Mouse (Mus musculus) hindbrain, embryonic 10.5 days (tissue): ENCODE measurements around the gene Ctdspl. TPM values are rescaled to one million over a fixed set of nuclear protein-coding genes. Genes with fewer than 3 reads are reported as not detected.
A peak's percentile ranks its signal among the peaks of the same experiment; 100 is the strongest.

ENCODE experiments used
- DNase-seq: peaks from one replicate; pipeline ENCODE4 v3.0.0-alpha.2; 2017; ENCODE audit warnings: low spot score
- H3K27ac ChIP-seq: fragments of 300-500 bp; sonication (generic); 2 replicates; pipeline ENCODE4 v1.5.1; 2016; ENCODE audit warnings: mild to moderate bottlenecking, moderate library complexity
- H3K27me3 ChIP-seq: fragments of 300-500 bp; sonication (generic); 2 replicates; pipeline ENCODE4 v1.6.1; 2016; ENCODE audit warnings: mild to moderate bottlenecking; ENCODE audit not compliant: poor library complexity, insufficient read depth, severe bottlenecking
- H3K36me3 ChIP-seq: fragments of 300-500 bp; sonication (generic); 2 replicates; pipeline ENCODE4 v1.6.1; 2016; ENCODE audit warnings: mild to moderate bottlenecking, moderate library complexity
- H3K4me1 ChIP-seq: fragments of 300-500 bp; sonication (generic); replicated peaks from 2 replicates; pipeline ENCODE4 v1.6.1; 2016; ENCODE audit warnings: mild to moderate bottlenecking
- H3K4me3 ChIP-seq: fragments of 300-500 bp; sonication (generic); 2 replicates; pipeline ENCODE4 v1.5.1; 2016; ENCODE audit warnings: mild to moderate bottlenecking, moderate library complexity
- H3K9me3 ChIP-seq: fragments of 300-500 bp; sonication (generic); 2 replicates; pipeline ENCODE4 v1.6.1; 2016; ENCODE audit warnings: mild to moderate bottlenecking, moderate library complexity
- WGBS: fragments of 180-500 bp; shearing (Covaris S2); methylation state at CpG from one replicate; pipeline ENCODE4 v1.1.7; 2016; 5-methylcytosine and 5-hydroxymethylcytosine counted together
- polyA plus RNA-seq: library from polyadenylated mRNA; unstranded; fragments of >200 nt; fragmentation: Nextera tagmentation; extraction: Ambion mirVana; gene quantifications from 2 replicates; pipeline ENCODE4 v1.2.1, GENCODE M21; 2016

Gene Ctdspl
- polyA plus RNA-seq, 1 experiment from 2014 or later: 6.8 TPM

DNA sequence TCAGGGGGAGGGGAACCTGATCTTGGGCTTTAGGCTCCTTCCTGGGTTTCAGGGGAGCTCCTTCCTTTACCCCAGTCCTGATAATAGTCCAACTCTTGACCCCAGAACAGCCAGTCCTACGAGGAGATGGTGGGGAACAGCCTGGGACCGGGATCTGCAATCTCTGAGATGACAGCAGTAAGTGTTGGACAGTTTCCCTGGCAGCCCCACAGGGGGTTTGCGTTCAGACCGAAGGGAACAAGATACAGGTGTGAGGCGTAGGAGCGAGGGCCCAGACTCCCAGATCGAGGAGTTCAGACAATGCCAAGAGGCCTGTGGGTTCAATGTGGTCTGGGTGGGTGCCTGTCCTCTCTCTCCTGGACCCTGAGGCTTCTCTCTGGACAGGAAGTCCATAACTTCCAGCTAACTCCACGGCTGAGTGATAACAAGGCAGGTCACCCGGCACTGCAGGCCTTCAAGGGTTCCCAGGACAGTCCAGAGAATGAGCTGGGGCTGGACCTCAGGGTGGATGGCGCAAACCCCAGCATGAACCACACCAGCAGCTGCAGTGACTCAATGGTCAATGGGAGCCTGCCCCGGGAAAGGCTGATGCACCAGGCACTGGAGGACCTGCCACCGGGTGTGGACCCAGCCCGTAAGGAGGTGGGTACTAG is 144.0 kb downstream of the Ctdspl start:
- H3K36me3 ChIP-seq: peaks cover 42% of the 10 kb centered on the region
- no peak for DNase-seq
- H3K9me3 ChIP-seq: no peaks in the 10 kb centered on the region
- H3K27me3 ChIP-seq: peaks cover 7% of the 10 kb centered on the region; the same call in 1 of the 2 replicates
- H3K4me1 ChIP-seq: peaks cover 5% of the 10 kb centered on the region; the same call in 1 of the 2 replicates
- H3K27ac ChIP-seq: no peak overlapping the region
- WGBS: 83% methylated on average over 13 of the region's 13 CpGs
- H3K4me3 ChIP-seq: no peak overlapping the region

DNA sequence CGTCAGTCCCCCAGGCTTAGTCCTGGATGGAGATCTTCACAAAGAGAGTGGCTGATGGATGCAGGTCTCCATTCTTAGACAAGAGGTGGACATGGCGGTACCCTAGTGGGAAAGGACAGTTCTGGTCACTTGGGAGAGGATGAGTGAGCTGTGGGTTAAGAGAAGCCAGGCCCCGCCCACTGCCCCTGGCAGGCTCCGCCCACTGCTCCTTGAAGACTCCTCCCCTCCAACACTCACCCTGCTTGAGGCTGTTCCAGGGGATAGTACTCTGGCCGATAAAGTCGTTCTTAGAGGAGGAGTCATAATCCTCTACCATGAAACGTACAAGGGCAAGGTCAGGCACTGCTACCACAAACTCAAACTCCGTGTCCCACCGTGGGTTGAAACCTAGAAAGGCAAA is 145.5 kb downstream of the Ctdspl start:
- no peak overlapping the region for H3K4me3 ChIP-seq
- H3K27me3 ChIP-seq: no peaks in the 10 kb centered on the region
- H3K27ac ChIP-seq: no peak overlapping the region
- WGBS: 80% methylated on average over 9 of the region's 9 CpGs
- H3K4me1 ChIP-seq: peaks cover 11% of the 10 kb centered on the region; the same call in 1 of the 2 replicates
- H3K36me3 ChIP-seq: peaks cover 57% of the 10 kb centered on the region
- no peak for DNase-seq
- no peaks in the 10 kb centered on the region for H3K9me3 ChIP-seq

DNA sequence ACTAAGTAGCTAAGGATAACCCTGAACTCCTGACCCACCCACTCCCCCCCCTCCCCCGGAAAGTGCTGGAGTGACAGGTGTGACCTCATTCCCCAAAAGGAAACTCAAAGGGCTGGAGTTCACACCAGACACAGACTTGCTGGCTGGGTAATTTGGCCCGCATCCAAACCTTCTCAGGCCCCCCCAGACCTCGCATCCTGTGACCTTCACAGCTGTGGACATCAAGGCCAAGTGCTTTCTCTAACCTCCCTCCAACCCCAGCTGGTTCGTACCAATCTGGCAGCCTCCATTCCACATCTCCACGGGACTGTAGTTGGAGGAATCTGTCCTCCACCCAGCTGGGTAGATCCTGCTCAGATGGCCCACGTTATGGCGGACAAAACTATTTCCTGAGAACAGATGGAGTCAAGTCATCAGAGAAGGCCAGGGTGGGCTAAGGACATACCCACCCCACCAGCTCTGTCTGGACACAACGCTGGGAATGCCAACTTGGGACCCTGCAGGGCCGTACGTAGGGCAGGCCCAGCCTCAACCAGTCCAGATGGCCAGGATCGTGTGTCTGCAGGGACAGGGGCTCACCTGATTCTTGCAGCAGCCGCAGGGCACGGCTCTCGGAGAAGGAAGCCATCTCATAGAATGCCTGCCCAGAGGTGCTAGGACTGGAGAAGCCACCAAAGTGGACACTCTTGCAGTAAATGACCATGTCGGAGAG is 147.1 kb downstream of the Ctdspl start:
- WGBS: 91% methylated on average over 15 of the region's 15 CpGs

DNA sequence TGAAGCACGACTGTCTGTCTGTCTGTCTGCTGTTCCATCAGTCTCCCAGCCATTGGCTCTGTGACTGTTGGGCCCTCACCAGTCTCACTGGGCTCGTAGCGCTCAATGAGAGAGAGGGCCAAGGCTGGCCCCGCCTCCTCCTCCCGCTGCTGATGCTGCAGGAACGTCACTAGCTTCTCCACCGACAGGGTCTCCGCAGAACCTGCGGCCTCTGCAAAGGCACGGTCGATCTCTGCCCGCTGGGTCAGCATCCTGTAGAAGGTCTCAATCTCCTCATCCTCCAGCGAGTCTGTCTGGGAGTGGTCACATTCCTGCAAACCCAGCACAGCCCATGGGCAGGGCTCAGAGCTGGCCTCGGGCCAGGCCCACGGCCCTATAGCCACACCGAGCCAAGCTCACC is 149.4 kb downstream of the Ctdspl start:
- DNase-seq: no peak
- no peak overlapping the region for H3K4me3 ChIP-seq
- H3K27ac ChIP-seq: no peak overlapping the region
- no peaks in the 10 kb centered on the region for H3K27me3 ChIP-seq
- H3K4me1 ChIP-seq: peaks cover 7% of the 10 kb centered on the region; the same call in 1 of the 2 replicates
- 75% methylated on average over 16 of the region's 16 CpGs for WGBS
- H3K9me3 ChIP-seq: no peaks in the 10 kb centered on the region
- peaks cover 89% of the 10 kb centered on the region for H3K36me3 ChIP-seq

More for the DNA sequence above, 147.1 kb downstream of the Ctdspl start:
- Histone ChIP-seq H3K4me1 (peaks cover 7% of the 10 kb centered on the region; the same call in 1 of the 2 replicates), H3K9me3 (no peaks in the 10 kb centered on the region), H3K27ac (peak overlapping the region; percentile 35; the same call in 1 of the 2 replicates), H3K4me3 (no peak overlapping the region), H3K27me3 (no peaks in the 10 kb centered on the region), H3K36me3 (peaks cover 68% of the 10 kb centered on the region)
- no peak for DNase-seq

DNA sequence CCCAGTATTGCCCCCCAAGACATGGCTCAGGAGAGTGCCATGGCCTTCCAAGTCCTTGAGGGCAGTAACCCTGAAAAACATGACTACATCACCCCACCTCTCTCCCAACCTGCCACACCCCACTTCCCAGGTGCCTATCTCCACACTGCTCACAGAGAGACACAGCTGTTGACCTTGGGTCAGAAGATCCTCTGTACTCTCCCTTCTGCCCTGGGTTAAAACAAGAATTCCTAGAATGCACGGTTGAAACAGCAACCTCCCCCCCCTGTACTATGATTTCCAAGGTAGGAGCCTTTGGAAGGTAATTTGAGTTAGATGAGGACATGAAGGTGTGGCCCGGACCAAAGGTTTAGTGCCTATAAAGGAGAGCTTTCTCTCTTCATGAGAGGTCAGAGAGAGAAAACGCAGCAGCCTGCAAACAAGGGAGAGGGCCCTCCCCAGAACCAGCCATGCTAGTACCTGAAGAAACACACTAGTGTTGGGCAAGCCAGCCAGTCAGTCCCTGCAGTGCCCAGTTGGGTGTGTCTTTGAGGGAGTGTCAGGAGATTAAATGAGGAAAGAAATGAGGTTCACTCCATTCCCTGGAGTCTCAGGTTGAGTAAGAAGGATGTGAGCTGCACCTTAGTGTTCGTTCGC is 153.9 kb downstream of the Ctdspl start:
- H3K4me3 ChIP-seq: no peak overlapping the region
- no peak for DNase-seq
- H3K9me3 ChIP-seq: no peaks in the 10 kb centered on the region
- H3K27ac ChIP-seq: peak overlapping the region; percentile 81; the same call in 1 of the 2 replicates
- H3K27me3 ChIP-seq: no peaks in the 10 kb centered on the region
- peaks cover 67% of the 10 kb centered on the region for H3K36me3 ChIP-seq
- WGBS: 87% methylated on average over 5 of the region's 5 CpGs
- H3K4me1 ChIP-seq: peaks cover 40% of the 10 kb centered on the region

DNA sequence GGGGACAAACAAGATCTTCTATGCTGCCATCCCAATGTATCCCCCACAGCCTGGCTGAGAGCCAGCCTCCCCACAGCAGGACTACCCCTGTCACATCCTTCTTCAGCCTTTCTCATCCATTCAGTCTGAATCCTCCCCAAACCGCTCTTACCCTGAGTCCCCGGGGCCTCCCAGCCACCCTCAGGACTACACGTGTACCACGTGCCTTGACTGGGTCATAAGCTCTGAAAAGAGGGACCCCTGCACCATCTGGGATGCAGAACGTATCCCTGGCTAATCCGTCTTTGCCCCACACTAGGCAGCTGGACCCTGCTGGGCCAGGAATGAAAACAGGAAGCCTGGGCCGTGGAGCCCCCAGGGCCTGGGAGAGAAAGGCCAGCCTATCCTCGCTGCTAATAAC is 155.8 kb downstream of the Ctdspl start:
- Histone ChIP-seq H3K4me3 (no peak overlapping the region), H3K36me3 (peaks cover 48% of the 10 kb centered on the region), H3K27me3 (no peaks in the 10 kb centered on the region), H3K9me3 (no peaks in the 10 kb centered on the region), H3K4me1 (peaks cover 52% of the 10 kb centered on the region), H3K27ac (peak overlapping the region; percentile 81)
- peak; percentile 65 for DNase-seq
- WGBS: 10% methylated on average over 8 of the region's 8 CpGs

DNA sequence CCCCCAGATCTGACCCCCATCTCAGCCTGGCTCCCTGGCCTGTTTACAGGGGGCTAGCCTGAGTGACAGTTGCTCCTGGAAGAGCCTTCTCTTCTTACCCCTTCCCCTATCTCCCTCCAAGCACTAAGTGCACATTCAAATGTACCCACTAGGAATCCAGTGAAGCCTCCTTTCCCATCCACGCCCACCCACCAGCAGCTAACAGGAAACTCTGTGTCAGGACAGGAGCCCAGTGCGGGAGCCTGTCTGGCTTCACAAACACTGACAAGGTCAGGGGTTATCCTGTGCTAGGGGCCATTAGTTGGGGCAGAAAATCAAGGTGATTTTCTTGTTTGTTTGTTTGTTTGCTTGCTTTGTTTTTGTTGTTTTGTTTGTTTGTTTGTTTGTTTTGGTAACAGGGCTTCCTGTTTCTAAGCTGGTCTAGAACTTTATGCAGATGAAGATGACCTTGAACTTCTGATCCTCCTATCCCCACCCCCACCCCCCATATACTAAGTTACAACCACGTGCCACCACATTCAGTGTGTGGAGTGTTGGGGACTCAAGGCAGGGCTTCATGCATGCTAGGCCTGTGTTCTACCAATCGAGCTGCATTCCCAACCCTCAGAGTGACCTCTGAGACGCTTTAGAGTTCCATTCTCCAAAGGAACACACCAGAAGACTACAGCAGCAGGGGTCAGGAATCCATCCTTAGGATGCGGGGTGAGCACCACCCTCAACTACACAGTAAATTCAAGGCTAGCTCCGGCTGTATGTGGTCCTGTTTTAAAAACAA is 156.6 kb downstream of the Ctdspl start:
- H3K27ac ChIP-seq: peak overlapping the region; percentile 81
- H3K9me3 ChIP-seq: no peaks in the 10 kb centered on the region
- no peak overlapping the region for H3K4me3 ChIP-seq
- DNase-seq: no peak
- H3K27me3 ChIP-seq: peaks cover 7% of the 10 kb centered on the region
- peaks cover 45% of the 10 kb centered on the region for H3K36me3 ChIP-seq
- WGBS: 70% methylated on average over 7 of the region's 7 CpGs
- peaks cover 60% of the 10 kb centered on the region for H3K4me1 ChIP-seq

DNA sequence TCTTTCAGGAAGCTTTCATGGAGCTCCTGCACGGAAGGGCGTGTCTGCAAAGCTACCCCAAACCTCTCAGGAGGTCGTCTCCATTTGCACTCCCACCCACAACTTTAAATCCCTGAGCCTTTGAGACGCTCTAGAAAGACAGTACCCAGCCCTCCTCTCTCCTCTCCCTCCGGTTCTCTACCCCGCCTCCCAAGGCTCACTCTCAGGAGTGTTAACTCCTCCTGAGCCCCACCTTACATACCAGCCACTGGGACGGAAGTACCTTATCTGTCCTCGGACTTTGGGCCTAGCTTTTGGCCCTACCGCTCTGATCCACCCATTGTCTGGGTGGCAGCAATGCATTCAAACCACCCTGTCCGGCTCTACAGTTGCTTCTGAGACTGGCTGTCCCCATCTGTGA is 157.7 kb downstream of the Ctdspl start:
- Histone ChIP-seq H3K4me3 (no peak overlapping the region), H3K9me3 (no peaks in the 10 kb centered on the region), H3K27me3 (peaks cover 10% of the 10 kb centered on the region), H3K27ac (no peak overlapping the region), H3K36me3 (peaks cover 33% of the 10 kb centered on the region), H3K4me1 (peaks cover 70% of the 10 kb centered on the region)
- DNase-seq: no peak
- 84% methylated on average over 10 of the region's 10 CpGs for WGBS

DNA sequence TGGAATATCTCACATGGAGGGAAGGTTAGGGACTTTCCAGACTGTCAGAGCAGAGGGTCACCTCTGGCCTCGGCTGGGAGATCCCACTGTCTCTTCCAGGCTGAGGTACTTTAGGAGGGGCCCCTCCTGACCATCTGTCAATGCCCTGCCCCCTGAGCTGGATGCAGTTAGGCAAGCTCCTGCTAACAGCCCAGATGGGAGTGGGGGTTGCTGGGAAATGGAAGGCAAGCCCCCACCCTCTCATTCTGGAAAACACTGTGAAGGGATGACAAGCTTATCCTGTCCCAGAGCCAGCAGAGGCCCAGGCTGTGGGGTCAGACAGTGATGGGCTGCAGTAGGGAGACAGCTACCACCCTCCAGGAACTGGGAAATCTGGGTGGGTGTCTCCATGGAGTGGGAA is 160.2 kb downstream of the Ctdspl start:
- peaks cover 80% of the 10 kb centered on the region for H3K4me1 ChIP-seq
- H3K27me3 ChIP-seq: peaks cover 25% of the 10 kb centered on the region
- no peak for DNase-seq
- H3K27ac ChIP-seq: peak overlapping the region; percentile 42; the same call in 1 of the 2 replicates
- no peaks in the 10 kb centered on the region for H3K9me3 ChIP-seq
- H3K36me3 ChIP-seq: peaks cover 12% of the 10 kb centered on the region; the same call in 1 of the 2 replicates
- 52% methylated on average over 1 of the region's 1 CpGs for WGBS
- H3K4me3 ChIP-seq: no peak overlapping the region

DNA sequence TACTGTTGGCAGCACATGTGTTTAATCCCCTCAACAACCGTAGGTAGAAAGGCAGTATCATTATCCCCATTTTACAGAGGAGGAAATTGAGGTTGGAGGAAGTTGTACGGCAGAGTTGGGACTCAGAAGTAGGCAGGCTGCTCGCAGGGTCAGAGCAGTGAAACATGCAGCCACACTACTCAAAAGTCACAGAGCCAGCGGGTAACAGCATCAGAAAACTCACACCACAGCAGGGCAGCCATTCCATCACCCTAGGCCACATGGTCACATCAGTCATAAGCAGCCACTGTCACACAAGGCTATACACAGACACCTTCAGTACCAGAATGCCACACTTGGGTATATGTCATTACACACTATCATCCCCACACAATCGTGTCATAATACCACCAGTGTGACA is 161.1 kb downstream of the Ctdspl start:
- Histone ChIP-seq H3K4me3 (peak overlapping the region; percentile 50; the same call in 1 of the 2 replicates), H3K9me3 (no peaks in the 10 kb centered on the region), H3K27me3 (peaks cover 33% of the 10 kb centered on the region), H3K27ac (no peak overlapping the region), H3K36me3 (peaks cover 12% of the 10 kb centered on the region; the same call in 1 of the 2 replicates), H3K4me1 (peaks cover 80% of the 10 kb centered on the region)
- no peak for DNase-seq
- 89% methylated on average over 5 of the region's 5 CpGs for WGBS

DNA sequence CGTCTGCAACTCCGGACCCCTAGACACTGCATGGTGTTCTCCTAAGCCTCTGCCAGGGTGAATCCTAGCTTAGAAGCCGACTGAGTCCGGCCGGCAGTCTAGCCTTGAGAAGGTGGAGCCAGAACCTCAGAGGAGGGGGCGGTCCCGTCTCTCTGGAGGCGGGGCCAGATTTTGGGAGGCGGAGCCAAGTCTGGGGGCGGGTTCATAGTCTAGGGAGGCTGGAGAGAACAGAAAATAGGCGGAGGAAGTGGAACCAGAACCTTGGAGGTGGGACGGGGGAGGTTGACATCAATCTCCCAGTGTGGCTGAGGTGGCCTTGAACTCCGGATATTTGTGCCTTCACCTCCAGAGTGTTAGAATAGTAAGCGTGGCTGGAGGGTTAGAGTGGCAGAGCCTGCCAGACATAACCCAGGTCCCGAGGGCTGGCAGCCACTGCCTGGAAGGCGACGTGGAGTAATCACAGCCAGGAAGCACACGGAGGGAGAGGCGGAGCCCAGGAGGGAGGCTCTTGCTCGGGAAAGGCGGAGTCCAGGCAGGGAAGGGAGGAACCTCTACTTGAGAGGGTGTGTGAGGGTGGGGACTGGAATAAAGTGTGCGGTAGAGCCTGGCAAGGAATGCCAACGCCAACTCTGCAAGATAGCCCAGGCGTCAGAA is 162.0 kb downstream of the Ctdspl start:
- Histone ChIP-seq H3K27ac (peak overlapping the region; percentile 67), H3K4me1 (peaks cover 82% of the 10 kb centered on the region), H3K9me3 (no peaks in the 10 kb centered on the region), H3K27me3 (peaks cover 43% of the 10 kb centered on the region), H3K36me3 (peaks cover 12% of the 10 kb centered on the region; the same call in 1 of the 2 replicates), H3K4me3 (peak overlapping the region; percentile 50)
- peak; percentile 89 for DNase-seq
- 2% methylated on average over 24 of the region's 24 CpGs for WGBS

DNA sequence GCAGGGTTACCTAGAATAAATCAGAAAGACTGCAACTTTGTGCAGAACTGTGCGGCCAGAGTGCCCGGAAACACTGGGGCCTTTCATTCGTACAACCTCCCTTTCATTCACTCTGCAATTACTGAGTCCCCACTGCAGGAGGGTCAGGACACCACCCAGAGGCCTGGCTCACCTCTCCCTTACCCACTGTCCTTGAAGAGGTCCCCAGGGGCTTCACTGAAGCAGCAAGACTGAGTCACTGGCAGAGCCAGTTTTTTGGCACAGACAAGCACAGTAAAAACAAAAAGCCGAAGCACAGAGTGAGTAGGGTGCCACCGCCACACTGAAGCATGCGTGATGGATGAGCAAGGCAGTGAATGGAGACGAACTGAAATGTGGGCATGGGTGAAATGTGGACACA is 163.2 kb downstream of the Ctdspl start:
- Histone ChIP-seq H3K4me1 (peaks cover 92% of the 10 kb centered on the region), H3K4me3 (no peak overlapping the region), H3K9me3 (no peaks in the 10 kb centered on the region), H3K27me3 (peaks cover 55% of the 10 kb centered on the region), H3K36me3 (peaks cover 2% of the 10 kb centered on the region; the same call in 1 of the 2 replicates), H3K27ac (peak overlapping the region; percentile 13; the same call in 1 of the 2 replicates)
- DNase-seq: no peak
- 61% methylated on average over 7 of the region's 7 CpGs for WGBS
